Mouse (Mus musculus): ENCODE measurements around the gene Prkn. TPM values are rescaled to one million over a fixed set of nuclear protein-coding genes. Genes with fewer than 3 reads are reported as not detected.

Gene Prkn
- polyA plus RNA-seq, 1 experiment, result 1.00 TPM

DNA sequence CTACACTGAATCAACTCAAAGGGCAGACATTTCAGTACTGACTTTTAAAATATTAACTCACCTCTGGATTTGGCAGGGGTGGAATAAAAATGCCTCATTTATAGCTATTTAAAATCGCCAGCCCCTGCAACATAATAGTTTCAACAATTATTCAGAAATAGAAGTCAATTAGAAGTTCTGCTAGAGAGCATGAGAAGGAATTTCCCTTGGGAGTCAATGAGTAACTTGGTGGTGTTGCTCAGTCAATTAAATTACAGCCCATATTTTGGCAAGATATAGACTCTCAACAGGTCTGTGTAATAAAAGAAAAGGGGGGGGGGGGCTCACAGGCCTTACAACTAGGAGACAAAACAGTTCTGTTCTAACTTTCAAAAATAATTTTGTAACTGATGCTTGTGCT is 821.7 kb downstream of the Prkn start:
- H3K36me3 ChIP-seq (replicated peaks; ENCODE audit: low read length), result no peaks in the 10 kb centered on the region
- 0 out of 2 replicates have a peak, but pooled peaks cover 2% of the 10 kb centered on the region for H3K9me3 ChIP-seq
- H3K4me3 ChIP-seq (replicated peaks), result no peak overlapping the region
- TF ChIP-seq GATA1 (IDR thresholded peaks at IDR 0.05; ENCODE audit: borderline replicate concordance, low read length), result no peak
- no peak for TF ChIP-seq FLI1 (IDR thresholded peaks at IDR 0.05; ENCODE audit: low read length)
- H3K4me1 ChIP-seq, result no peaks in the 10 kb centered on the region
- H3K27me3 ChIP-seq (replicated peaks), result no peaks in the 10 kb centered on the region

DNA sequence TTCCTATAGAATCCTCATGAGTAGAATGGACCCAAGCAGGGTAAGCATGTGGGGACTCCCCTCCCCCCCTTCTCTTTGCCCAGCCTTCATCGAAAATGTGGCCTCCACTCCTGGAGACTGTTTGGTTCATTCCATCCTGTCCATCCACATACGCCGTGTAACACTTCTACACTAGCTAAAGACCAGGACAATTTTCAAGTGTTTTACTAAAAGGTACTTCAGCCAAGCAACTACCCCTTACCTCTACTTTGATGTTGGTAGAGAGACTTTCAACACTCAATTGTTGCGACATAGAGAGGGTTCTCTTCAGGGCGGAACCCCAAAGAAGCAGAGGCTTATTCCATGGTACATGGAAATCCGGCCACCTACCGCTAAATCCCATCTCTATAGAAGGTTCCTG is 823.3 kb downstream of the Prkn start:
- Histone ChIP-seq H3K9me3 (0 out of 2 replicates have a peak, but pooled peaks cover 2% of the 10 kb centered on the region), H3K4me1 (no peaks in the 10 kb centered on the region), H3K27me3 (replicated peaks) (no peaks in the 10 kb centered on the region), H3K4me3 (replicated peaks) (no peak overlapping the region), H3K36me3 (replicated peaks; ENCODE audit: low read length) (no peaks in the 10 kb centered on the region)
- no peak for TF ChIP-seq FLI1 (IDR thresholded peaks at IDR 0.05; ENCODE audit: low read length)

DNA sequence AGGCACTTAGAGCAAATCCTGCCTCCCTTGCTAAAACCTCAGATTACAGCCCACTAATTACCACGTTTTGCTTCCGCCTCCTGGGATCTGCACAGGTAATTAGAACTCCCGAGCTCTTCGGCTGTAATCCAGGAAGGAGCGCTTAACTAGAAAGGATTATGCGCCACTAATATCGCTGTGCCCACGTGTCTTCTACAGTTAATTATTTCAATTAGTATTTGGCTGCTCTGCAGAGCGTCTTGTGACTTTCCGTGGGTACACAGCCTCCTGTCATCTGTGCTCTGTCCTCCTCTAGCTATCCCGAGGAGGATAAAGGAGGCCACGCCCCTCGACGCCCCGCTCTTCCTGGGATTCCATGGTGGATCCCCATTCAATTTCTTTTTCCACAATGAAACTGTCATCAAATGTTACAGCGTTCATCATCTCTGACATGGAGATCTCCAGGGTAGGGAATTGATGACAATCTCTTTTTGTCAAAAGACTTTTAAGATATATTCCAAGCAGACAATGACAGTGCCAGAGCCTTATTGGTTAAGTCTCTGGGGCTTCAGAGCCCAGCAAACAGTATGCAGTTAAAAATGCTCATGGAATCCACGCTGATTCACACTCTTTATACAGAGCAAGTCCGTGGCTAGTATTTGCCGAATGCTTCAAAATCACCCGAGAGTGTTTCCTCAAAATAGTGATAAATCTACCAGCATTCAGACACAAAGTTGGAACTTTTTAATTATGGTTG is 824.6 kb downstream of the Prkn start:
- peaks cover 5% of the 10 kb centered on the region; the same call in 1 of the 2 replicates for H3K9me3 ChIP-seq
- no peaks in the 10 kb centered on the region for H3K36me3 ChIP-seq (replicated peaks; ENCODE audit: low read length)
- H3K4me3 ChIP-seq (replicated peaks), result no peak overlapping the region
- no peak for TF ChIP-seq GATA1 (IDR thresholded peaks at IDR 0.05; ENCODE audit: borderline replicate concordance, low read length)
- no peak for TF ChIP-seq FLI1 (IDR thresholded peaks at IDR 0.05; ENCODE audit: low read length)
- H3K4me1 ChIP-seq, result no peaks in the 10 kb centered on the region
- H3K27me3 ChIP-seq (replicated peaks), result no peaks in the 10 kb centered on the region

DNA sequence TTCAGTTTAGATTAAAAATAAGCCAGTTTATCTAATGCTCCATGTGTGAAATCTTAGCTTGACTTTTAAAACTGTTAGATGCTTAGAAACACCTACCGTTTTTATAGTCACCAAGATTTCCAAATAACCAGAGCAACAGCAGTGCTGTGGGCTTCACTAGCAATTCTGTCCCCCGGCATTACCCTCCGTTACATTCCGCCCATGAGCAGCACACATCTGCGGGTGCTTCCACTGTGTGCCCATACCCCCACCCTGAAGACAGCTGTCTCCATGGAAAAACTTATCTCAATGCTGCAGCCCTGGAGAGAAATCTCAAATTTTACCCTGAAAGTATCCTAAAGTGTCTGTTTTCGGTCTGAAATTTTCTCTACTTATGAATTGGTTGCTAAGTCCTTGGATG is 839.5 kb downstream of the Prkn start:
- Histone ChIP-seq H3K9me3 (peaks cover 13% of the 10 kb centered on the region), H3K36me3 (replicated peaks; ENCODE audit: low read length) (no peaks in the 10 kb centered on the region), H3K4me1 (no peaks in the 10 kb centered on the region), H3K27me3 (replicated peaks) (peaks cover 4% of the 10 kb centered on the region), H3K4me3 (replicated peaks) (no peak overlapping the region)
- TF ChIP-seq GATA1 (IDR thresholded peaks at IDR 0.05; ENCODE audit: borderline replicate concordance, low read length) (no peak), FLI1 (IDR thresholded peaks at IDR 0.05; ENCODE audit: low read length) (no peak)

DNA sequence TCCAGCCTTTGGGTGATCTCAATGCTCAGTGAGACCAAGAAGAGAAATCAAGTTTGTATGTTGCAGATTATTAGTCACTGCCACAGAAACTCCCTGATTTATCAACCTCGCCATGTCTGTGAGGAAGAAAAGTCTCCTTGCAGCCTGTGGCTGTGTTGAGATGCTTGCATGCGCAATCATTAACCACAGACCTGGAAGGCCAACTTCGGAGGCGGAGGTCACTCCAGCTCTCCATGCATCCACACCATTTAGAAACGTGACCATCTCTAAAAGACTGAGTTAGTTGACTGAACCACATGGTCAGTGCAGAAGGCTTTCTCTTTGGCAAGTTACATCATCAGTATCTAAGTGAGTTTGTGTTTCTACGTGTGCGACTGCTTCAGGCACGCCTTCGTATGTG is 840.3 kb downstream of the Prkn start:
- TF ChIP-seq FLI1 (IDR thresholded peaks at IDR 0.05; ENCODE audit: low read length) (no peak), GATA1 (IDR thresholded peaks at IDR 0.05; ENCODE audit: borderline replicate concordance, low read length) (no peak)

DNA sequence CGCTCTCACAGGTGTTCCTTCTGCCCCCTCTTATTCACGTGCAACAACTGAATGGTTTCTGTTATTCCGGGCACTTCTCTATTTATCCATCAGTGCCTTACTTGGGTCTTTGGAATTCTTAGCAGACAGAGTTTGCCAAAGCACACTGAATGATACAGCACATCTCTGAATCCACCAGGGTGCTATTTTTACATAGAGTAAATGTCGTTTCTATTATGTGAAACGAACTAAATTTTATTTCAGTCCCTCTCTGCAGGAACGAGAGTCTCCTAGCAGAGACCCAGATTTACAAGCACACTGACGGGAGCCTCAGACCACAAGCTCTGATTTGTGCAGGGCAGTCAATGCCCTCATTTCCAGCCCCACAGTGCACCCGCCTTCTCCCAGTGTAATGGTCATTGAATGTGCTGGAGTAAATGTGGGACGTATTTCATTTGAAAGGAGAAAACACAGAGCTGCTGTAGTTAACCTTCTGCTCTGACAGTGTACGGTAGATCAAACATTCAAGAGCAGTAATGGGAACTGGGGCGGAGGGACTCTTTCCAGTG is 841.7 kb downstream of the Prkn start:
- Histone ChIP-seq H3K9me3 (peaks cover 13% of the 10 kb centered on the region), H3K36me3 (replicated peaks; ENCODE audit: low read length) (no peaks in the 10 kb centered on the region), H3K4me1 (no peaks in the 10 kb centered on the region), H3K27me3 (replicated peaks) (peaks cover 4% of the 10 kb centered on the region), H3K4me3 (replicated peaks) (no peak overlapping the region)
- TF ChIP-seq GATA1 (IDR thresholded peaks at IDR 0.05; ENCODE audit: borderline replicate concordance, low read length), result no peak
- TF ChIP-seq FLI1 (IDR thresholded peaks at IDR 0.05; ENCODE audit: low read length), result no peak

More for the DNA sequence above, 840.3 kb downstream of the Prkn start:
- Histone ChIP-seq H3K27me3 (replicated peaks) (peaks cover 4% of the 10 kb centered on the region), H3K9me3 (peaks cover 13% of the 10 kb centered on the region), H3K4me3 (replicated peaks) (no peak overlapping the region), H3K4me1 (no peaks in the 10 kb centered on the region), H3K36me3 (replicated peaks; ENCODE audit: low read length) (no peaks in the 10 kb centered on the region)

DNA sequence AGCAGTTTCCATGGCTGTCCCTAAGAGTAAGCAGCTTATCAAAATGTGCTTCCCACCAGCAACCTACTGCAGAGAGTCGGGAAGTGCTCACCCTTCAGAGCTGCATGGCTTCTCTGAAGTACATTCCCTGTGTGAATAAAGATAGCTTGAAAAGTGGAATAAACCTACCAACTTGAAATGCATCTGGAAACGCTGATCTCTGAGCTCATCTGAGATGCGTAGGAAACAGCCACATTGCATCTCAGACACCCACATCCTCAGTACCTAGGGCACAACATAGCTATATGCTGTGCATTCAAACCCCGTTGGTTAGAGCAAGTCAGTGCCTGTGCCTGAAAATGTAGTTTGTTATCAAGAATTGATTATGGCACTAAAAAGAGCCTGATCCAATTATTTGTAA is 864.8 kb downstream of the Prkn start:
- Histone ChIP-seq H3K36me3 (replicated peaks; ENCODE audit: low read length) (no peaks in the 10 kb centered on the region), H3K27me3 (replicated peaks) (no peaks in the 10 kb centered on the region), H3K4me3 (replicated peaks) (no peak overlapping the region), H3K9me3 (0 out of 2 replicates have a peak, but pooled peaks cover 4% of the 10 kb centered on the region), H3K4me1 (no peaks in the 10 kb centered on the region)
- TF ChIP-seq GATA1 (IDR thresholded peaks at IDR 0.05; ENCODE audit: borderline replicate concordance, low read length), result no peak
- TF ChIP-seq FLI1 (IDR thresholded peaks at IDR 0.05; ENCODE audit: low read length), result no peak

DNA sequence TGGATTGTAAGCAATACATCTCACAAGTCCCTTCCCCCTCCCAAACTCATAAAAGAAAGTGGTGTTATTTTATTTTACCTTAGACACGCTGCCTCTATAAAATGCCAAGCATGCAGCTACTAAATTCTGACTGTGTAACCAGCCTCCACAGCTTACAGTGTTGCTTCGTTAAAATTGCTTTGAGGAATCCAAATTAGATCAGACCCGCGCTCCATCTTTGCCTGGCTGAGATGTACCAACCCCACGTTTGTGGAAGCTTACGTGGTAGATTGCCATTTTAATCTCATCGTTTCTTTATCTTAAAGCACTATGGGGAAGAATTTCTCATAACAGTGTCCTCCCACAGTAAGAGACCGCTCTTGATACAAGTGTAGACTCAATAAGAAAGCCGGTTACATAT is 865.6 kb downstream of the Prkn start:
- Histone ChIP-seq H3K9me3 (0 out of 2 replicates have a peak, but pooled peaks cover 4% of the 10 kb centered on the region), H3K4me1 (no peaks in the 10 kb centered on the region), H3K27me3 (replicated peaks) (no peaks in the 10 kb centered on the region), H3K36me3 (replicated peaks; ENCODE audit: low read length) (no peaks in the 10 kb centered on the region), H3K4me3 (replicated peaks) (no peak overlapping the region)
- TF ChIP-seq GATA1 (IDR thresholded peaks at IDR 0.05; ENCODE audit: borderline replicate concordance, low read length), result no peak
- TF ChIP-seq FLI1 (IDR thresholded peaks at IDR 0.05; ENCODE audit: low read length), result no peak

DNA sequence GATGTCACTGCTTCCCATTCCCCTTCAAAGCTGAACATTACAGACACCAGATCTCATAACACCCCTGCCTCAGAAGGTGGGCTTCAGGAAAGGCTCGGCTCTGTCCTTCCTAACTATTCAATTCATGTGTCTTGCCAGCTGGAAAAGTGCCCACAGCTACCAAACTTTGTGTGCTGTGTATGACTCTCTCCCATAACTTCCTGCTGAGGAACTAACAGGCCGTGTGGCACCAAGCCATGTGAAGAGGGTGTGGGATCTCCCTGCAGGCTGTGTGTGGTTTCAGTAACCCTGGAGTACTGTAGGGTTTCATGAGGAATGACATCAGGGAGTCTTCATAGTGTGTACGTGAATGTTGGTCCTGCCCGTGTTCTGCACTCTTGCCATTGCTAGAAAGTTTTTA is 871.9 kb downstream of the Prkn start:
- no peak for TF ChIP-seq GATA1 (IDR thresholded peaks at IDR 0.05; ENCODE audit: borderline replicate concordance, low read length)
- no peak for TF ChIP-seq FLI1 (IDR thresholded peaks at IDR 0.05; ENCODE audit: low read length)

DNA sequence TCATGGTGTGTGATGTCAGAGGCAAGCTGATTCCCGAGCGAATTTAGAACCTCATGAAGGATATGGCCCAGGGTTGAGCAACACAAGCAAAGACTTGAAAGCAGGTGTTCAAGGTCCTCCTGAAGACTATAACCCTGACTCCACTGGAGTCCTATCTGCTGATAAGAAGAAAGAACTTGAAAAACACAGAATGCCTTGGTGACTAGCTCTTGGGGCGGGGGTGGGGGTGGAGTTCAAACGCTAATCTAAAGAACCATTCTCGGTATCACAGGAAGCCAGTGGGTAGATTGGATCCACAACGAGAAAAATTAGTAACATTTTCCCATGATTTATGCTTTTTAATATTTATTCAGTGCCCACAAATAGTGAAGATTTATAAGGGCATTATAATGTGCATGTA is 879.6 kb downstream of the Prkn start:
- no peak overlapping the region for H3K4me3 ChIP-seq (replicated peaks)
- 0 out of 2 replicates have a peak, but pooled peaks cover 2% of the 10 kb centered on the region for H3K9me3 ChIP-seq
- peaks cover 19% of the 10 kb centered on the region for H3K4me1 ChIP-seq
- H3K36me3 ChIP-seq (replicated peaks; ENCODE audit: low read length), result no peaks in the 10 kb centered on the region
- H3K27me3 ChIP-seq (replicated peaks), result no peaks in the 10 kb centered on the region
- TF ChIP-seq FLI1 (IDR thresholded peaks at IDR 0.05; ENCODE audit: low read length) (no peak), GATA1 (IDR thresholded peaks at IDR 0.05; ENCODE audit: borderline replicate concordance, low read length) (no peak)

More for the DNA sequence above, 871.9 kb downstream of the Prkn start:
- Histone ChIP-seq H3K9me3 (0 out of 2 replicates have a peak, but pooled peaks cover 3% of the 10 kb centered on the region), H3K4me1 (no peaks in the 10 kb centered on the region), H3K27me3 (replicated peaks) (no peaks in the 10 kb centered on the region), H3K4me3 (replicated peaks) (no peak overlapping the region), H3K36me3 (replicated peaks; ENCODE audit: low read length) (no peaks in the 10 kb centered on the region)
